Mouse (Mus musculus) kidney, embryonic 16.5 days (tissue): ENCODE results near the gene Ngdn. TPM values are rescaled to one million over a fixed set of nuclear protein-coding genes. Genes with fewer than 3 reads are reported as not detected.
A peak's percentile ranks its signal among the peaks of the same experiment; 100 is the strongest.
"Not testable (repeated sequence)": the region's sequence is repeated elsewhere in the genome, so short reads cannot be mapped to it uniquely, and the experiment has no call there.

Experiments used
- ATAC-seq: fragments of 200-750 bp; cut with Nextera tagmentation; 2 replicates; pipeline ENCODE4 v1.8.0; 2017; ENCODE audit warnings: moderate TSS enrichment; ENCODE audit not compliant: low FRiP score, low TSS enrichment
- H3K27ac ChIP-seq: fragments of 300-500 bp; sonication (generic); 2 replicates; pipeline ENCODE4 v1.5.1; 2014; ENCODE audit warnings: low read length
- H3K27me3 ChIP-seq: fragments of 300-500 bp; sonication (generic); 2 replicates; pipeline ENCODE4 v1.6.1; 2014; ENCODE audit warnings: low read length, control low read depth, mixed read lengths; ENCODE audit not compliant: insufficient read depth
- H3K36me3 ChIP-seq: fragments of 300-500 bp; sonication (generic); 2 replicates; pipeline ENCODE4 v1.6.1; 2014; ENCODE audit warnings: low read length, control low read depth, mixed read lengths; ENCODE audit not compliant: insufficient read depth
- H3K4me1 ChIP-seq: fragments of 300-500 bp; sonication (generic); 2 replicates; pipeline ENCODE4 v1.6.1; 2014; ENCODE audit warnings: low read length, control low read depth, mixed read lengths; ENCODE audit not compliant: insufficient read depth
- H3K4me2 ChIP-seq: fragments of 300-500 bp; sonication (generic); replicated peaks from 2 replicates; pipeline ENCODE4 v1.6.1; 2014; ENCODE audit warnings: low read depth, low read length
- H3K4me3 ChIP-seq: fragments of 300-500 bp; sonication (generic); 2 replicates; pipeline ENCODE4 v1.5.1; 2014; ENCODE audit warnings: mild to moderate bottlenecking, low read length
- H3K9ac ChIP-seq: fragments of 300-500 bp; sonication (generic); replicated peaks from 2 replicates; pipeline ENCODE4 v1.6.1; 2014; ENCODE audit warnings: low read length
- H3K9me3 ChIP-seq: fragments of 300-500 bp; sonication (generic); 2 replicates; pipeline ENCODE4 v1.6.1; 2016; ENCODE audit warnings: low read length, control low read depth
- WGBS: fragments of 180-500 bp; shearing (Covaris S2); extraction: QIAGEN DNeasy Blood & Tissue Kit; methylation state at CpG from one replicate; pipeline ENCODE4 v1.1.7; 2014; 5-methylcytosine and 5-hydroxymethylcytosine counted together
- polyA plus RNA-seq: library from polyadenylated mRNA; unstranded; fragments of >200 nt; fragmentation: Nextera tagmentation; extraction: Ambion mirVana; gene quantifications from 2 replicates; pipeline ENCODE4 v1.2.1, GENCODE M21; 2015

Ngdn gene
- polyA plus RNA-seq, 1 experiment from 2014 or later, result 87.0 TPM

- ATAC-seq, result no peak
- H3K4me2 ChIP-seq, result no peak overlapping the region
- H3K36me3 ChIP-seq, result no peaks in the 10 kb centered on the region
- no peak overlapping the region for H3K9ac ChIP-seq
- H3K4me1 ChIP-seq, result no peaks in the 10 kb centered on the region
- WGBS, result 96% methylated on average over 7 of the region's 7 CpGs
- no peak overlapping the region for H3K4me3 ChIP-seq
- no peak overlapping the region for H3K27ac ChIP-seq
- H3K9me3 ChIP-seq, result no peaks in the 10 kb centered on the region
- H3K27me3 ChIP-seq, result no peaks in the 10 kb centered on the region
Measured at GRCm38 (mm10) chr14:54981934-54982333, 33.3 kb upstream of the Ngdn start.

GRCm38 (mm10) chr14:54988350-54988874, 26.8 kb upstream of the Ngdn start:
- H3K4me3 ChIP-seq, H3K36me3 ChIP-seq, H3K27ac ChIP-seq, H3K4me2 ChIP-seq, H3K9ac ChIP-seq, H3K4me1 ChIP-seq, H3K9me3 ChIP-seq, H3K27me3 ChIP-seq, ATAC-seq: not testable (repeated sequence)
- WGBS, result 90% methylated on average over 9 of the region's 9 CpGs

GRCm38 (mm10) chr14:54988882-54989281, 26.4 kb upstream of the Ngdn start:
- no peak overlapping the region for H3K27ac ChIP-seq
- H3K4me2 ChIP-seq, result no peak overlapping the region
- H3K27me3 ChIP-seq, result no peaks in the 10 kb centered on the region
- H3K9ac ChIP-seq, result no peak overlapping the region
- no peaks in the 10 kb centered on the region for H3K9me3 ChIP-seq
- 88% methylated on average over 13 of the region's 13 CpGs for WGBS
- H3K36me3 ChIP-seq, result no peaks in the 10 kb centered on the region
- no peak for ATAC-seq
- H3K4me3 ChIP-seq, result no peak overlapping the region
- no peaks in the 10 kb centered on the region for H3K4me1 ChIP-seq

GRCm38 (mm10) chr14:54989886-54990441, 25.3 kb upstream of the Ngdn start:
- 88% methylated on average over 8 of the region's 8 CpGs for WGBS
- ATAC-seq, result no peak
- Histone ChIP-seq H3K27me3 (no peaks in the 10 kb centered on the region), H3K4me1 (peaks cover 8% of the 10 kb centered on the region), H3K4me3 (no peak overlapping the region), H3K9me3 (no peaks in the 10 kb centered on the region), H3K36me3 (no peaks in the 10 kb centered on the region), H3K9ac (no peak overlapping the region), H3K27ac (no peak overlapping the region), H3K4me2 (no peak overlapping the region)

- H3K4me2 ChIP-seq, result no peak overlapping the region
- H3K27ac ChIP-seq, result no peak overlapping the region
- no peak for ATAC-seq
- no peaks in the 10 kb centered on the region for H3K36me3 ChIP-seq
- no peak overlapping the region for H3K9ac ChIP-seq
- no peaks in the 10 kb centered on the region for H3K9me3 ChIP-seq
- 91% methylated on average over 10 of the region's 10 CpGs for WGBS
- H3K4me3 ChIP-seq, result no peak overlapping the region
- H3K4me1 ChIP-seq, result peaks cover 9% of the 10 kb centered on the region
- no peaks in the 10 kb centered on the region for H3K27me3 ChIP-seq
Measured at GRCm38 (mm10) chr14:54992196-54992595, 23.1 kb upstream of the Ngdn start.

GRCm38 (mm10) chr14:54993636-54994035, 21.6 kb upstream of the Ngdn start:
- no peak overlapping the region for H3K27ac ChIP-seq
- WGBS, result 77% methylated on average over 10 of the region's 10 CpGs
- H3K9me3 ChIP-seq, result no peaks in the 10 kb centered on the region
- no peak for ATAC-seq
- H3K4me2 ChIP-seq, result no peak overlapping the region
- H3K4me3 ChIP-seq, result no peak overlapping the region
- no peaks in the 10 kb centered on the region for H3K27me3 ChIP-seq
- H3K9ac ChIP-seq, result no peak overlapping the region
- peaks cover 9% of the 10 kb centered on the region for H3K4me1 ChIP-seq
- no peaks in the 10 kb centered on the region for H3K36me3 ChIP-seq

- Histone ChIP-seq H3K4me2 (no peak within 1 kb of the TSS), H3K27ac (no peak within 1 kb of the TSS)
Measured at GRCm38 (mm10) chr14:54994136-54994868, 21.0 kb upstream of the Ngdn start, which contains the start of gene Myh7. Gene Myh7, minus strand, starts transcription at chr14:54994626.

GRCm38 (mm10) chr14:54994869-54995186, 20.4 kb upstream of the Ngdn start:
- no peak overlapping the region for H3K9ac ChIP-seq
- no peak overlapping the region for H3K4me3 ChIP-seq
- H3K36me3 ChIP-seq, result no peaks in the 10 kb centered on the region
- no peak overlapping the region for H3K27ac ChIP-seq
- no peak overlapping the region for H3K4me2 ChIP-seq
- H3K27me3 ChIP-seq, result no peaks in the 10 kb centered on the region
- H3K4me1 ChIP-seq, result peaks cover 9% of the 10 kb centered on the region
- H3K9me3 ChIP-seq, result no peaks in the 10 kb centered on the region
- no peak for ATAC-seq

More at GRCm38 (mm10) chr14:54994136-54994868, 21.0 kb upstream of the Ngdn start, which contains the start of gene Myh7:
- Histone ChIP-seq H3K36me3 (no peaks in the 10 kb centered on the region), H3K4me3 (no peak within 1 kb of the TSS), H3K9ac (no peak within 1 kb of the TSS), H3K4me1 (peaks cover 9% of the 10 kb centered on the region), H3K9me3 (no peaks in the 10 kb centered on the region), H3K27me3 (no peaks in the 10 kb centered on the region)
- 50% methylated on average over 11 of the region's 11 CpGs for WGBS
- no peak for ATAC-seq

- no peak for ATAC-seq
- WGBS, result 63% methylated on average over 14 of the region's 14 CpGs
- no peak overlapping the region for H3K4me3 ChIP-seq
- no peaks in the 10 kb centered on the region for H3K36me3 ChIP-seq
- no peak overlapping the region for H3K9ac ChIP-seq
- peaks cover 9% of the 10 kb centered on the region for H3K4me1 ChIP-seq
- H3K4me2 ChIP-seq, result no peak overlapping the region
- no peaks in the 10 kb centered on the region for H3K9me3 ChIP-seq
- H3K27ac ChIP-seq, result no peak overlapping the region
- no peaks in the 10 kb centered on the region for H3K27me3 ChIP-seq
Measured at GRCm38 (mm10) chr14:54995457-54996138, 19.7 kb upstream of the Ngdn start.

- Histone ChIP-seq H3K9ac (no peak overlapping the region), H3K9me3 (no peaks in the 10 kb centered on the region), H3K4me2 (no peak overlapping the region), H3K36me3 (no peaks in the 10 kb centered on the region), H3K27me3 (no peaks in the 10 kb centered on the region), H3K4me3 (no peak overlapping the region), H3K4me1 (peaks cover 9% of the 10 kb centered on the region), H3K27ac (peak overlapping the region; percentile 51)
- no peak for ATAC-seq
- 42% methylated on average over 9 of the region's 9 CpGs for WGBS
Measured at GRCm38 (mm10) chr14:54996793-54997192, 18.5 kb upstream of the Ngdn start.
